Mouse (Mus musculus): ENCODE measurements around the gene Cops2.

The Cops2 gene

GRCm38 (mm10) chr2:125781978-125782718 is 76.8 kb downstream of the Cops2 start:
- no peak for DNase-seq (ENCODE audit: low spot score in 2 of 2)

- no peak for DNase-seq (ENCODE audit: low spot score in 2 of 2)
Measured at GRCm38 (mm10) chr2:125781006-125781405, 77.9 kb downstream of the Cops2 start.
